Mouse (Mus musculus) testis, adult 2 months (tissue): ENCODE measurements at regions not wholly inside any gene's neighbourhood (a gene's known extent, or its start where the extent isn't known, plus 50 kb on each side); places are given as distances from the start of the nearest gene placed in this dataset.

Experiments
- CTCF ChIP-seq: fragments of 200-500 bp; IDR thresholded peaks from 2 replicates; pipeline ENCODE4 v1.5.1; 2012; ENCODE audit warnings: low read depth, mild to moderate bottlenecking, inconsistent platforms, low read length, moderate library complexity; ENCODE audit not compliant: control insufficient read depth, insufficient read depth, insufficient replicate concordance
- POLR2A ChIP-seq: fragments of 200-500 bp; IDR thresholded peaks from 2 replicates; pipeline ENCODE4 v1.6.1; 2012; ENCODE audit warnings: low read depth, mild to moderate bottlenecking, inconsistent platforms, low read length, moderate library complexity; ENCODE audit not compliant: control insufficient read depth

- TF ChIP-seq CTCF (no peak), POLR2A (no peak)
Observed at GRCm38 (mm10) chr11:7932638-7933037, 718.9 kb upstream of the Igfbp3 start.
